In genomic region chr7:119601195-119601953, GRCm38 (mm10) we compare ENCODE assay signal across 37 mouse cellular contexts. TPM values are rescaled to one million over a fixed set of nuclear protein-coding genes. Genes with fewer than 3 reads are reported as not detected.
"Had no signal": no experiment of that assay in that cellular context is flagged by ENCODE, and none has a peak within 500 bp of the region (broad histone marks: within the 10 kb centered on the region; RNA-seq: fewer than 3 reads in every experiment).

No protein-coding gene starts in this region.

- H3K27me3 ChIP-seq: heart, embryonic 13.5 days; heart, embryonic 15.5 days; hindbrain, embryonic 13.5 days; hindbrain, embryonic 15.5 days; limb, embryonic 12.5 days; liver, embryonic 13.5 days; liver, embryonic 15.5 days had no signal

- H3K4me1 ChIP-seq: heart, embryonic 13.5 days; heart, embryonic 15.5 days; hindbrain, embryonic 13.5 days; hindbrain, embryonic 15.5 days; limb, embryonic 12.5 days; liver, embryonic 13.5 days; liver, embryonic 15.5 days had no signal

- H3K27ac ChIP-seq: heart, embryonic 13.5 days; heart, embryonic 15.5 days; hindbrain, embryonic 13.5 days; hindbrain, embryonic 15.5 days; hindbrain, postnatal 0 days; left cerebral cortex, adult 2 months; limb, embryonic 12.5 days; liver, embryonic 13.5 days; liver, embryonic 15.5 days had no signal

- DNase-seq: gastrocnemius, postnatal 14 days; gastrocnemius, postnatal 36 days; heart, adult 18-20 months; heart, postnatal 14 days; heart, postnatal 36 days; kidney, adult 11 months; kidney, postnatal 10 days; kidney, postnatal 25 days; layer of hippocampus, adult 9-11 months; liver; liver, embryonic 13.5 days; liver, postnatal 0 days had no signal

- H3K36me3 ChIP-seq: heart, embryonic 13.5 days; heart, embryonic 15.5 days; hindbrain, embryonic 13.5 days; hindbrain, embryonic 15.5 days; limb, embryonic 12.5 days; liver, embryonic 13.5 days; liver, embryonic 15.5 days had no signal

- H3K9ac ChIP-seq: heart, embryonic 13.5 days; heart, embryonic 15.5 days; hindbrain, embryonic 13.5 days; hindbrain, embryonic 15.5 days; limb, embryonic 12.5 days; liver, embryonic 13.5 days; liver, embryonic 15.5 days; liver, postnatal 0 days had no signal

- ATAC-seq: hindbrain, postnatal 0 days; intestine, embryonic 16.5 days; liver, postnatal 0 days had no signal

- H3K9me3 ChIP-seq: heart, embryonic 13.5 days; heart, embryonic 15.5 days; hindbrain, embryonic 13.5 days; hindbrain, embryonic 15.5 days; limb, embryonic 12.5 days; liver, embryonic 13.5 days; liver, embryonic 15.5 days had no signal

- H3K4me2 ChIP-seq: heart, embryonic 11.5 days; heart, embryonic 13.5 days; heart, embryonic 15.5 days; hindbrain, embryonic 13.5 days; hindbrain, embryonic 15.5 days; limb, embryonic 12.5 days; liver, embryonic 11.5 days; liver, embryonic 13.5 days; liver, embryonic 15.5 days had no signal

- H3K4me3 ChIP-seq: heart, embryonic 13.5 days; heart, embryonic 15.5 days; hindbrain, embryonic 13.5 days; hindbrain, embryonic 15.5 days; left cerebral cortex, adult 2 months; limb, embryonic 12.5 days; liver, embryonic 13.5 days; liver, embryonic 15.5 days had no signal

RNA-seq across cellular contexts. Expression of gene Acsm1, which starts 5.5 kb away (rescaled TPM):
- total RNA-seq: gastrocnemius, postnatal 14 days; gastrocnemius, postnatal 36 days; heart, adult 8-10 months; heart, postnatal 36 days; hematopoietic stem cell, adult 5-6 weeks; hindbrain, postnatal 0 days; layer of hippocampus, adult 18-20 months; layer of hippocampus, adult 8-10 months; layer of hippocampus, postnatal 14 days; left cerebral cortex, adult 2 months; left cerebral cortex, postnatal 14 days; left cerebral cortex, postnatal 36 days had no signal
- polyA plus RNA-seq: gonadal fat pad, adult 2 months; heart, embryonic 11.5 days; heart, embryonic 15.5 days; hindbrain, embryonic 11.5 days; hindbrain, embryonic 13.5 days; hindbrain, embryonic 15.5 days; hindbrain, postnatal 0 days; intestine, embryonic 14.5 days; large intestine, adult 2 months; limb, embryonic 12.5 days; liver, embryonic 11.5 days had no signal

RNA-seq across cellular contexts. Expression of gene Acsm2, which starts 47.2 kb away (rescaled TPM):
- total RNA-seq: gastrocnemius, adult 8-10 months; gastrocnemius, postnatal 14 days; gastrocnemius, postnatal 36 days; heart, adult 18-20 months; heart, adult 8-10 months; heart, postnatal 14 days; heart, postnatal 36 days; hematopoietic stem cell, adult 5-6 weeks; layer of hippocampus, adult 18-20 months; layer of hippocampus, adult 8-10 months; layer of hippocampus, postnatal 14 days; left cerebral cortex, adult 2 months; left cerebral cortex, postnatal 14 days; left cerebral cortex, postnatal 36 days had no signal
- polyA plus RNA-seq: heart, embryonic 11.5 days; heart, embryonic 13.5 days; heart, embryonic 15.5 days; heart, postnatal 0 days; hindbrain, embryonic 11.5 days; hindbrain, embryonic 13.5 days; intestine, embryonic 14.5 days; intestine, embryonic 16.5 days; large intestine, adult 2 months; limb, embryonic 12.5 days; limb, embryonic 14.5 days; liver, embryonic 11.5 days; liver, embryonic 13.5 days; liver, embryonic 15.5 days had no signal
